Mouse (Mus musculus) kidney, embryonic 14.5 days (tissue): ENCODE results near the gene Wars2. TPM values are rescaled to one million over a fixed set of nuclear protein-coding genes. Genes with fewer than 3 reads are reported as not detected.
A peak's percentile ranks its signal among the peaks of the same experiment; 100 is the strongest.

Experiments used
- ATAC-seq: fragments of 200-750 bp; cut with Nextera tagmentation; 2 replicates; pipeline ENCODE4 v1.8.0; 2017; ENCODE audit warnings: moderate number of reproducible peaks, mild to moderate bottlenecking, moderate TSS enrichment, moderate library complexity; ENCODE audit not compliant: low FRiP score, low TSS enrichment
- H3K27ac ChIP-seq: fragments of 300-500 bp; sonication (generic); 2 replicates; pipeline ENCODE4 v1.5.1; 2014; ENCODE audit warnings: low read depth, mild to moderate bottlenecking, low read length, moderate library complexity, mixed read lengths
- H3K27me3 ChIP-seq: fragments of 300-500 bp; sonication (generic); 2 replicates; pipeline ENCODE4 v1.6.1; 2014; ENCODE audit warnings: mild to moderate bottlenecking, low read length; ENCODE audit not compliant: control insufficient read depth, insufficient read depth
- H3K36me3 ChIP-seq: fragments of 300-500 bp; sonication (generic); 2 replicates; pipeline ENCODE4 v1.6.1; 2014; ENCODE audit warnings: low read length, mixed read lengths; ENCODE audit not compliant: control insufficient read depth, insufficient read depth
- H3K4me1 ChIP-seq: fragments of 300-500 bp; sonication (generic); 2 replicates; pipeline ENCODE4 v1.6.1; 2014; ENCODE audit warnings: low read length, mixed read lengths; ENCODE audit not compliant: control insufficient read depth, insufficient read depth
- H3K4me2 ChIP-seq: fragments of 300-500 bp; sonication (generic); replicated peaks from 2 replicates; pipeline ENCODE4 v1.6.1; 2014; ENCODE audit warnings: low read depth, mild to moderate bottlenecking, low read length
- H3K4me3 ChIP-seq: fragments of 300-500 bp; sonication (generic); 2 replicates; pipeline ENCODE4 v1.5.1; 2014; ENCODE audit warnings: mild to moderate bottlenecking, low read length
- H3K9ac ChIP-seq: fragments of 300-500 bp; sonication (generic); 2 replicates; pipeline ENCODE4 v1.6.1; 2014; ENCODE audit warnings: low read depth, mild to moderate bottlenecking, low read length, moderate library complexity
- H3K9me3 ChIP-seq: fragments of 300-500 bp; sonication (generic); 2 replicates; pipeline ENCODE4 v1.6.1; 2016; ENCODE audit warnings: low read length; ENCODE audit not compliant: control insufficient read depth
- WGBS: fragments of 180-500 bp; shearing (Covaris S2); extraction: QIAGEN DNeasy Blood & Tissue Kit; methylation state at CpG from one replicate; pipeline ENCODE4 v1.1.7; 2014; 5-methylcytosine and 5-hydroxymethylcytosine counted together
- polyA plus RNA-seq: library from polyadenylated mRNA; unstranded; fragments of >200 nt; fragmentation: Nextera tagmentation; extraction: Ambion mirVana; gene quantifications from 2 replicates; pipeline ENCODE4 v1.2.1, GENCODE M21; 2014

Wars2 gene
- polyA plus RNA-seq, 1 experiment from 2014 or later = 10.5 TPM

DNA sequence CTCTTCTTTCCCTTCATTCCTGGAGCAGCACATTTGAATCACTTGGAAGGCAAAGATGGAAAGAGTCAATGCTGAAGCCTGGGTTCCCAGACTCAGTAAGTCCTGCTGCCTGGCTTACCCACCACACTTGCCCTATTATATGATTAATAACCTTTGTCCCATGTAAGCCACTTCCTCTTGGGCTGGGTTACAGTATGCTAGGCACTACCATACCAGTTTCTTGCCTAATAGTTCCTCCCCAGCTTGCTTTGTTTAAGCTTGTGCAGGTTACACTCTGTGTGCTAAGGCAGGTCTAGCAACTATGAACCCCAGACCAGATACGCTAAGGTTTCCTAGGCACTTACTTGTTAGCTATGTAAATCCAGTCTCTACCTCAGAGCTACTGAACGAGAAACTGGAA, 86.9 kb downstream of the Wars2 start:
- Histone ChIP-seq H3K4me3 (no peak overlapping the region), H3K36me3 (no peaks in the 10 kb centered on the region), H3K27me3 (no peaks in the 10 kb centered on the region), H3K4me1 (no peaks in the 10 kb centered on the region), H3K9ac (no peak overlapping the region), H3K27ac (no peak overlapping the region), H3K9me3 (no peaks in the 10 kb centered on the region), H3K4me2 (no peak overlapping the region)
- WGBS = 85% methylated on average over 2 of the region's 2 CpGs
- ATAC-seq = no peak

GRCm38 (mm10) chr3:99233393-99234318, 92.8 kb downstream of the Wars2 start:
- Histone ChIP-seq H3K4me3 (0 out of 2 replicates have a peak overlapping the region, but pooled peaks have one; percentile 4), H3K9ac (no peak overlapping the region), H3K36me3 (no peaks in the 10 kb centered on the region), H3K4me2 (peak overlapping the region; percentile 23), H3K27me3 (peaks cover 56% of the 10 kb centered on the region), H3K27ac (no peak overlapping the region), H3K4me1 (no peaks in the 10 kb centered on the region), H3K9me3 (no peaks in the 10 kb centered on the region)
- 3% methylated on average over 20 of the region's 20 CpGs for WGBS
- ATAC-seq = peak; percentile 56

GRCm38 (mm10) chr3:99234319-99234869, 93.5 kb downstream of the Wars2 start:
- Histone ChIP-seq H3K9me3 (no peaks in the 10 kb centered on the region), H3K27me3 (peaks cover 64% of the 10 kb centered on the region), H3K4me1 (no peaks in the 10 kb centered on the region), H3K4me3 (0 out of 2 replicates have a peak overlapping the region, but pooled peaks have one; percentile 4), H3K36me3 (no peaks in the 10 kb centered on the region), H3K4me2 (peak overlapping the region; percentile 23), H3K27ac (no peak overlapping the region), H3K9ac (no peak overlapping the region)
- 0 out of 2 replicates have a peak, but pooled peaks have one; percentile 25 for ATAC-seq
- WGBS = 2% methylated on average over 17 of the region's 17 CpGs

- Histone ChIP-seq H3K9me3 (no peaks in the 10 kb centered on the region), H3K9ac (no peak overlapping the region), H3K4me3 (no peak overlapping the region), H3K27me3 (peaks cover 72% of the 10 kb centered on the region), H3K36me3 (no peaks in the 10 kb centered on the region), H3K4me2 (no peak overlapping the region), H3K4me1 (no peaks in the 10 kb centered on the region), H3K27ac (no peak overlapping the region)
- no peak for ATAC-seq
- 2% methylated on average over 23 of the region's 23 CpGs for WGBS
Observed at GRCm38 (mm10) chr3:99235116-99235803, 94.4 kb downstream of the Wars2 start.

DNA sequence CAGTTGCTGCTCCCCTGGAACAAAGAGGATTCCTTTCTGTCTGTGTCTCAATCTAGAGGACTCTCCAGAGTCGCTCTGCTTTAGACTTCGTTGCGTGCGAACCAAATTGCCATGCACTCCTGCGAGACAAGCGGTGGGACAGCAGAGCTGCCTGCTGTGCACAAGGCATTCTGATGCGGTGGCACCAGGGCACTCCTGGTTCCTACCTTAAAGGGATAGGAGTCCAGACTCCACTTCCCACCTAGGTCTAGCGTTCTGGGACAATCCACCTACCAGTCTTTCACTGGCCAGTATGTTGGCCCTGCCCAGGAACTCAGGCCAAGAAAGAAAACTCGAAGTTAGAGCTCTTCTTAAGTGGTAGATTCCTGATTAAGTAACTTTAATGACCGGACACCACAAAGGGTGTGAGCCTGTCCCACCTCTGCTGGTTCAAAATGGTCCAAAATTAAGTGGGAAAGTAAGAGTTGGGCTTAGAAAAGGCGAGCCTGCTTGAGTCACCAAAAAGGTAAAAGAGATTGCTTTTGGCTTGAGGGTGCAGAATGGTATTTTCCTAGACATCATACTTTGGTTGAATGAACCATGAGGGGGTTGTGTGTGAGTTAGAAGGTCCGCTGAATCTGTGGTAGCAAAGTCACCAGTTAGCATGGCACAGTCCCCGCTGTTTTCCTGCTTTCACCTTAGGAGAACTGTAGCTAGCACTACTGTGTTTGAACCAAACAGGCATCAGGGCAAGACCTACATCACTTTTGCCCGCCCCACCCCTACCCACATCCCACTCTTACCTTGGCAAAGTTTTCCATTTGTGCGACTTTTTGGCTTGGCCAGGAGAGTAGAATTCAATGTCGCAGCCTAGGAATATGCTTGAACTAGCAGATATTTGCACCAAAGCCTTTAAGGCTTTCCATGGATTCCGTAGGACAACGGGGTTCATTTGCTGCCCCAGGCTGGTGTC, 95.2 kb downstream of the Wars2 start:
- H3K9ac ChIP-seq = no peak overlapping the region

GRCm38 (mm10) chr3:99238691-99239090, 97.8 kb downstream of the Wars2 start:
- H3K4me2 ChIP-seq = no peak overlapping the region
- H3K27ac ChIP-seq = no peak overlapping the region
- no peak overlapping the region for H3K9ac ChIP-seq
- H3K27me3 ChIP-seq = peaks cover 98% of the 10 kb centered on the region
- H3K4me3 ChIP-seq = no peak overlapping the region
- ATAC-seq = no peak
- H3K4me1 ChIP-seq = no peaks in the 10 kb centered on the region
- no peaks in the 10 kb centered on the region for H3K9me3 ChIP-seq
- no peaks in the 10 kb centered on the region for H3K36me3 ChIP-seq
- 0% methylated on average over 1 of the region's 1 CpGs for WGBS

More for the DNA sequence above, 95.2 kb downstream of the Wars2 start:
- Histone ChIP-seq H3K36me3 (no peaks in the 10 kb centered on the region), H3K4me3 (no peak overlapping the region), H3K4me2 (no peak overlapping the region), H3K9me3 (no peaks in the 10 kb centered on the region), H3K27ac (no peak overlapping the region), H3K27me3 (peaks cover 80% of the 10 kb centered on the region), H3K4me1 (no peaks in the 10 kb centered on the region)
- ATAC-seq = no peak
- 3% methylated on average over 18 of the region's 18 CpGs for WGBS

DNA sequence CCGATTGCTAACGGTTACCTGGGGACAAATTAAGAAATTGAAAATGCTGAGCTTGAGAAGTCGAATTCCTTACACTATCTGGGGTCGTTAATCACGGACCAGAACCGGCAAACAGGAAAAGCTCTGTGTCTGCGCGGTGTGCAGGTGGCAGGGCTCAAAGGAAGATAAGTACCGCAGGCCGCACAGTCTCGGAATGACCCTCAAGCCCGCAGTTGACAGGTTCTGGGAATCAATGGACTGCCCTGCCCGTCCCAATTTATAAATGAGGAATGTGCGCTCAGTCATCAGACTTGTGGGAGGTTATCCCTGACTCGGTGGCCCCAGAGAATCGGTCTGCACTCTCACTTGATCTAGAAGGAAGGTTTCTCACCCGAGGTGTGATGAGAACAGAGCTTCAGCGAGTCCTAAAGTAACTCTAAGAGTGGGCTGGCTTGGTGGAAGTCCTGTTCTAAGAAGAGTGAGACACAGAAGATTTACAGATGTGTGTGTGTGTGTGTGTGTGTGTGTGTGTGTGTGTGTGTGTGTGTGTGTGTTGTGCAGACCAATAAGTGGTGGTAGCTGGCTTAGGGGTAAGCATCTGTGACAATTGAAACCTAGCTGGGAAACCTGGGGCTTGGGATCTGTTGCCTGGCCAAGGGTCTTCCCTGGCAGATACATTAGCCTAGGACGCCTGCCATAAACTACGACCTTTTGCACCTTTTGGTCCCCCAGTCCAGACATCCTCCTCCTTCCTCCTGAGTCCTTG, 98.6 kb downstream of the Wars2 start:
- no peak for ATAC-seq
- no peak overlapping the region for H3K27ac ChIP-seq
- H3K4me3 ChIP-seq = no peak overlapping the region
- no peaks in the 10 kb centered on the region for H3K36me3 ChIP-seq
- no peak overlapping the region for H3K9ac ChIP-seq
- H3K27me3 ChIP-seq = peaks cover 97% of the 10 kb centered on the region
- WGBS = 1% methylated on average over 20 of the region's 20 CpGs
- no peaks in the 10 kb centered on the region for H3K4me1 ChIP-seq
- H3K4me2 ChIP-seq = no peak overlapping the region
- H3K9me3 ChIP-seq = no peaks in the 10 kb centered on the region
